Mouse (Mus musculus) midbrain, embryonic 12.5 days (tissue): Measurements from ENCODE around the gene Kif21a. TPM values are rescaled to one million over a fixed set of nuclear protein-coding genes. Genes with fewer than 3 reads are reported as not detected.

Experiments
- ATAC-seq: fragments of 200-750 bp; cut with Nextera tagmentation; 2 replicates; pipeline ENCODE4 v1.8.0; 2017; ENCODE audit warnings: low read depth, moderate TSS enrichment, moderate library complexity; ENCODE audit not compliant: low FRiP score
- H3K27ac ChIP-seq: fragments of 300-500 bp; sonication (generic); replicated peaks from 2 replicates; pipeline ENCODE4 v1.5.1; 2016; ENCODE audit warnings: mild to moderate bottlenecking
- H3K27me3 ChIP-seq: fragments of 300-500 bp; sonication (generic); 2 replicates; pipeline ENCODE4 v1.6.1; 2016; ENCODE audit warnings: mild to moderate bottlenecking
- H3K36me3 ChIP-seq: fragments of 300-500 bp; sonication (generic); 2 replicates; pipeline ENCODE4 v1.6.1; 2016
- H3K4me1 ChIP-seq: fragments of 300-500 bp; sonication (generic); 2 replicates; pipeline ENCODE4 v1.6.1; 2016
- H3K4me2 ChIP-seq: fragments of 300-500 bp; sonication (generic); replicated peaks from 2 replicates; pipeline ENCODE4 v1.6.1; 2016; ENCODE audit warnings: mild to moderate bottlenecking, moderate library complexity
- H3K4me3 ChIP-seq: fragments of 300-500 bp; sonication (generic); 2 replicates; pipeline ENCODE4 v1.5.1; 2016; ENCODE audit warnings: mild to moderate bottlenecking
- H3K9ac ChIP-seq: fragments of 300-500 bp; sonication (generic); replicated peaks from 2 replicates; pipeline ENCODE4 v1.6.1; 2016; ENCODE audit warnings: mild to moderate bottlenecking, moderate library complexity
- H3K9me3 ChIP-seq: fragments of 300-500 bp; sonication (generic); 2 replicates; pipeline ENCODE4 v1.6.1; 2016; ENCODE audit warnings: mild to moderate bottlenecking
- WGBS: fragments of 180-500 bp; shearing (Covaris S2); methylation state at CpG from one replicate; pipeline ENCODE4 v1.1.7; 2016; 5-methylcytosine and 5-hydroxymethylcytosine counted together
- polyA plus RNA-seq: library from polyadenylated mRNA; unstranded; fragments of >200 nt; fragmentation: Nextera tagmentation; extraction: Ambion mirVana; gene quantifications from 2 replicates; pipeline ENCODE4 v1.2.1, GENCODE M21; 2016

The Kif21a gene
- polyA plus RNA-seq, 1 experiment from 2014 or later = 60.3 TPM

- Histone ChIP-seq H3K9me3 (no peaks in the 10 kb centered on the region), H3K4me3 (peak overlapping the region; percentile 98), H3K4me2 (peak overlapping the region; percentile 63), H3K27me3 (no peaks in the 10 kb centered on the region), H3K36me3 (no peaks in the 10 kb centered on the region), H3K9ac (peak overlapping the region; percentile 98), H3K4me1 (peaks cover 37% of the 10 kb centered on the region), H3K27ac (peak overlapping the region; percentile 100)
- ATAC-seq = peak; percentile 34
- WGBS = 1% methylated on average over 46 of the region's 47 CpGs
These were observed 725 bp downstream of the Kif21a start for GRCm38 (mm10) chr15:91048951-91049495.

- peaks cover 32% of the 10 kb centered on the region for H3K4me1 ChIP-seq
These were observed 2.1 kb downstream of the Kif21a start for GRCm38 (mm10) chr15:91047627-91048026.

GRCm38 (mm10) chr15:91046506-91046905, 3.2 kb downstream of the Kif21a start:
- peak overlapping the region; percentile 98 for H3K4me3 ChIP-seq
- H3K27me3 ChIP-seq = no peaks in the 10 kb centered on the region
- peaks cover 26% of the 10 kb centered on the region for H3K4me1 ChIP-seq
- no peak for ATAC-seq
- H3K9me3 ChIP-seq = no peaks in the 10 kb centered on the region
- no peak overlapping the region for H3K27ac ChIP-seq
- no peak overlapping the region for H3K9ac ChIP-seq
- peak overlapping the region; percentile 63 for H3K4me2 ChIP-seq
- 71% methylated on average over 8 of the region's 8 CpGs for WGBS
- no peaks in the 10 kb centered on the region; the same call in 1 of the 2 replicates for H3K36me3 ChIP-seq

More at GRCm38 (mm10) chr15:91047627-91048026, 2.1 kb downstream of the Kif21a start:
- Histone ChIP-seq H3K9ac (peak overlapping the region; percentile 37; the same call in 1 of the 2 replicates), H3K9me3 (no peaks in the 10 kb centered on the region), H3K4me2 (peak overlapping the region; percentile 63), H3K27ac (peak overlapping the region; percentile 35; the same call in 1 of the 2 replicates), H3K36me3 (no peaks in the 10 kb centered on the region; the same call in 1 of the 2 replicates), H3K4me3 (peak overlapping the region; percentile 98), H3K27me3 (no peaks in the 10 kb centered on the region)
- ATAC-seq = no peak
- 43% methylated on average over 11 of the region's 11 CpGs for WGBS

- no peak overlapping the region for H3K27ac ChIP-seq
- no peaks in the 10 kb centered on the region for H3K9me3 ChIP-seq
- H3K36me3 ChIP-seq = no peaks in the 10 kb centered on the region; the same call in 1 of the 2 replicates
- peaks cover 15% of the 10 kb centered on the region for H3K4me1 ChIP-seq
- H3K9ac ChIP-seq = no peak overlapping the region
- WGBS = 91% methylated on average over 4 of the region's 4 CpGs
- no peak for ATAC-seq
- no peaks in the 10 kb centered on the region for H3K27me3 ChIP-seq
- no peak overlapping the region for H3K4me3 ChIP-seq
- no peak overlapping the region for H3K4me2 ChIP-seq
These were observed 6.5 kb downstream of the Kif21a start for GRCm38 (mm10) chr15:91043263-91043662.

GRCm38 (mm10) chr15:91038860-91039259, 10.9 kb downstream of the Kif21a start:
- no peaks in the 10 kb centered on the region for H3K9me3 ChIP-seq
- no peak overlapping the region for H3K4me2 ChIP-seq
- peaks cover 12% of the 10 kb centered on the region for H3K4me1 ChIP-seq
- no peak for ATAC-seq
- H3K9ac ChIP-seq = no peak overlapping the region
- H3K36me3 ChIP-seq = peaks cover 4% of the 10 kb centered on the region
- 71% methylated on average over 5 of the region's 5 CpGs for WGBS
- H3K27ac ChIP-seq = no peak overlapping the region
- H3K4me3 ChIP-seq = no peak overlapping the region
- no peaks in the 10 kb centered on the region for H3K27me3 ChIP-seq

- ATAC-seq = no peak
- 60% methylated on average over 4 of the region's 4 CpGs for WGBS
- Histone ChIP-seq H3K9ac (no peak overlapping the region), H3K4me3 (no peak overlapping the region), H3K36me3 (peaks cover 22% of the 10 kb centered on the region), H3K4me2 (no peak overlapping the region), H3K4me1 (peaks cover 13% of the 10 kb centered on the region), H3K9me3 (0 out of 2 replicates have a peak, but pooled peaks cover 8% of the 10 kb centered on the region), H3K27ac (peak overlapping the region; percentile 27; the same call in 1 of the 2 replicates), H3K27me3 (no peaks in the 10 kb centered on the region)
These were observed 15.7 kb downstream of the Kif21a start for GRCm38 (mm10) chr15:91034090-91034489.

- peaks cover 13% of the 10 kb centered on the region for H3K4me1 ChIP-seq
- no peaks in the 10 kb centered on the region for H3K27me3 ChIP-seq
- H3K27ac ChIP-seq = no peak overlapping the region
- no peak overlapping the region for H3K4me3 ChIP-seq
- H3K4me2 ChIP-seq = no peak overlapping the region
- H3K36me3 ChIP-seq = peaks cover 27% of the 10 kb centered on the region
- no peak overlapping the region for H3K9ac ChIP-seq
- ATAC-seq = no peak
- 0 out of 2 replicates have a peak, but pooled peaks cover 8% of the 10 kb centered on the region for H3K9me3 ChIP-seq
- 75% methylated on average over 6 of the region's 6 CpGs for WGBS
These were observed 16.2 kb downstream of the Kif21a start for GRCm38 (mm10) chr15:91033529-91033928.

GRCm38 (mm10) chr15:91028962-91029361, 20.8 kb downstream of the Kif21a start:
- Histone ChIP-seq H3K27me3 (no peaks in the 10 kb centered on the region), H3K36me3 (peaks cover 25% of the 10 kb centered on the region), H3K4me1 (peaks cover 2% of the 10 kb centered on the region), H3K9me3 (0 out of 2 replicates have a peak, but pooled peaks cover 8% of the 10 kb centered on the region), H3K27ac (peak overlapping the region; percentile 50), H3K4me3 (no peak overlapping the region), H3K4me2 (no peak overlapping the region), H3K9ac (no peak overlapping the region)
- no peak for ATAC-seq
- WGBS = 89% methylated on average over 10 of the region's 10 CpGs

GRCm38 (mm10) chr15:91028494-91028893, 21.3 kb downstream of the Kif21a start:
- 0 out of 2 replicates have a peak, but pooled peaks cover 8% of the 10 kb centered on the region for H3K9me3 ChIP-seq
- no peak overlapping the region for H3K4me3 ChIP-seq
- no peaks in the 10 kb centered on the region for H3K27me3 ChIP-seq
- H3K4me1 ChIP-seq = no peaks in the 10 kb centered on the region; the same call in 1 of the 2 replicates
- H3K4me2 ChIP-seq = no peak overlapping the region
- H3K27ac ChIP-seq = peak overlapping the region; percentile 50; the same call in 1 of the 2 replicates
- 85% methylated on average over 10 of the region's 10 CpGs for WGBS
- no peak for ATAC-seq
- peaks cover 25% of the 10 kb centered on the region for H3K36me3 ChIP-seq
- H3K9ac ChIP-seq = no peak overlapping the region

GRCm38 (mm10) chr15:91022276-91022675, 27.5 kb downstream of the Kif21a start:
- Histone ChIP-seq H3K4me1 (peaks cover 39% of the 10 kb centered on the region), H3K4me3 (no peak overlapping the region), H3K27ac (peak overlapping the region; percentile 98), H3K9me3 (no peaks in the 10 kb centered on the region), H3K27me3 (no peaks in the 10 kb centered on the region), H3K4me2 (no peak overlapping the region), H3K9ac (no peak overlapping the region), H3K36me3 (0 out of 2 replicates have a peak, but pooled peaks cover 8% of the 10 kb centered on the region)
- no peak for ATAC-seq
- WGBS = 46% methylated on average over 8 of the region's 8 CpGs

- no peak overlapping the region for H3K9ac ChIP-seq
- no peaks in the 10 kb centered on the region for H3K27me3 ChIP-seq
- WGBS = 8% methylated on average over 3 of the region's 3 CpGs
- H3K4me3 ChIP-seq = no peak overlapping the region
- no peak; the same call in 1 of the 2 replicates for ATAC-seq
- no peaks in the 10 kb centered on the region for H3K9me3 ChIP-seq
- H3K4me1 ChIP-seq = peaks cover 64% of the 10 kb centered on the region
- 0 out of 2 replicates have a peak, but pooled peaks cover 7% of the 10 kb centered on the region for H3K36me3 ChIP-seq
- H3K4me2 ChIP-seq = no peak overlapping the region
- peak overlapping the region; percentile 98 for H3K27ac ChIP-seq
These were observed 30.9 kb downstream of the Kif21a start for GRCm38 (mm10) chr15:91018861-91019187.

GRCm38 (mm10) chr15:91018161-91018860, 31.4 kb downstream of the Kif21a start:
- Histone ChIP-seq H3K27me3 (no peaks in the 10 kb centered on the region), H3K4me2 (peak overlapping the region; percentile 44), H3K36me3 (0 out of 2 replicates have a peak, but pooled peaks cover 7% of the 10 kb centered on the region), H3K4me3 (0 out of 2 replicates have a peak overlapping the region, but pooled peaks have one; percentile 19), H3K9me3 (no peaks in the 10 kb centered on the region), H3K4me1 (peaks cover 68% of the 10 kb centered on the region), H3K9ac (no peak overlapping the region), H3K27ac (peak overlapping the region; percentile 98)
- 6% methylated on average over 9 of the region's 9 CpGs for WGBS
- ATAC-seq = peak; percentile 80
